Mouse (Mus musculus) limb, embryonic 14.5 days (tissue): ENCODE results near the gene Acaca. TPM values are rescaled to one million over a fixed set of nuclear protein-coding genes. Genes with fewer than 3 reads are reported as not detected.

Experiments
- ATAC-seq: fragments of 200-750 bp; cut with Nextera tagmentation; 2 replicates; pipeline ENCODE4 v1.8.0; 2017; ENCODE audit warnings: low read depth, moderate number of reproducible peaks, moderate TSS enrichment; ENCODE audit not compliant: low FRiP score
- DNase-seq: peaks from one replicate; pipeline ENCODE4 v3.0.0-alpha.2; 2015; ENCODE audit warnings: low spot score
- H3K27ac ChIP-seq: fragments of 300-500 bp; sonication (generic); replicated peaks from 2 replicates; pipeline ENCODE4 v1.5.1; 2014; ENCODE audit warnings: low read depth, mild to moderate bottlenecking, low read length, moderate library complexity, mixed read lengths
- H3K27me3 ChIP-seq: fragments of 300-500 bp; sonication (generic); 2 replicates; pipeline ENCODE4 v1.6.1; 2014; ENCODE audit warnings: low read length, mixed read lengths; ENCODE audit not compliant: control insufficient read depth, insufficient read depth
- H3K36me3 ChIP-seq: fragments of 300-500 bp; sonication (generic); 2 replicates; pipeline ENCODE4 v1.6.1; 2014; ENCODE audit warnings: mild to moderate bottlenecking, low read length, moderate library complexity, mixed read lengths; ENCODE audit not compliant: control insufficient read depth, insufficient read depth
- H3K4me1 ChIP-seq: fragments of 300-500 bp; sonication (generic); 2 replicates; pipeline ENCODE4 v1.6.1; 2014; ENCODE audit warnings: antibody characterized with exemption, low read length, mixed read lengths; ENCODE audit not compliant: control insufficient read depth, insufficient read depth
- H3K4me2 ChIP-seq: fragments of 300-500 bp; sonication (generic); replicated peaks from 2 replicates; pipeline ENCODE4 v1.6.1; 2014; ENCODE audit warnings: low read depth, mild to moderate bottlenecking, low read length, moderate library complexity; ENCODE audit not compliant: severe bottlenecking
- H3K4me3 ChIP-seq: fragments of 300-500 bp; sonication (generic); replicated peaks from 2 replicates; pipeline ENCODE4 v1.5.1; 2014; ENCODE audit warnings: low read length
- H3K9ac ChIP-seq: fragments of 300-500 bp; sonication (generic); 2 replicates; pipeline ENCODE4 v1.6.1; 2014; ENCODE audit warnings: mild to moderate bottlenecking, low read depth, low read length, moderate library complexity; ENCODE audit not compliant: severe bottlenecking
- H3K9me3 ChIP-seq: fragments of 300-500 bp; sonication (generic); 2 replicates; pipeline ENCODE4 v1.6.1; 2016; ENCODE audit warnings: low read length; ENCODE audit not compliant: control insufficient read depth
- POLR2A ChIP-seq: fragments of 200-500 bp; IDR thresholded peaks from 2 replicates; pipeline ENCODE4 v1.8.0; 2012; ENCODE audit warnings: inconsistent platforms, mild to moderate bottlenecking, moderate library complexity, borderline replicate concordance; ENCODE audit not compliant: insufficient read depth, insufficient read length; ENCODE audit errors: extremely low read depth
- WGBS: fragments of 180-500 bp; shearing (Covaris S2); extraction: QIAGEN DNeasy Blood & Tissue Kit; methylation state at CpG from one replicate; pipeline ENCODE4 v1.1.7; 2014; 5-methylcytosine and 5-hydroxymethylcytosine counted together
- polyA plus RNA-seq, 2 experiments: library from polyadenylated mRNA; depleted of rRNA in 1 of 2; stranded (reverse) in 1 of 2; unstranded in 1 of 2; fragments of >200 nt; fragmentation: Nextera tagmentation in 1 of 2; extraction: Ambion mirVana in 1 of 2; gene quantifications; 2 replicates each; pipeline versions ENCODE4 v1.2.1 to v1.2.3; 2012 to 2014

Acaca gene
- polyA plus RNA-seq, 2 experiments = 18.2 to 20.3 TPM

GRCm38 (mm10) chr11:84150884-84151283 is 21.4 kb downstream of the Acaca start:
- Histone ChIP-seq H3K27ac (no peak overlapping the region), H3K4me3 (no peak overlapping the region), H3K27me3 (no peaks in the 10 kb centered on the region), H3K36me3 (no peaks in the 10 kb centered on the region), H3K4me1 (no peaks in the 10 kb centered on the region), H3K9me3 (no peaks in the 10 kb centered on the region), H3K9ac (no peak overlapping the region), H3K4me2 (no peak overlapping the region)
- DNase-seq (no peak), ATAC-seq (no peak)
- TF ChIP-seq POLR2A = no peak
- 73% methylated on average over 2 of the region's 2 CpGs for WGBS

GRCm38 (mm10) chr11:84156535-84157262 is 27.2 kb downstream of the Acaca start:
- Histone ChIP-seq H3K9me3 (no peaks in the 10 kb centered on the region), H3K4me3 (no peak overlapping the region), H3K4me2 (no peak overlapping the region), H3K36me3 (no peaks in the 10 kb centered on the region), H3K27ac (no peak overlapping the region), H3K4me1 (no peaks in the 10 kb centered on the region), H3K27me3 (no peaks in the 10 kb centered on the region), H3K9ac (no peak overlapping the region)
- DNase-seq (no peak), ATAC-seq (no peak)
- WGBS = 89% methylated on average over 4 of the region's 4 CpGs
- no peak for TF ChIP-seq POLR2A

DNA sequence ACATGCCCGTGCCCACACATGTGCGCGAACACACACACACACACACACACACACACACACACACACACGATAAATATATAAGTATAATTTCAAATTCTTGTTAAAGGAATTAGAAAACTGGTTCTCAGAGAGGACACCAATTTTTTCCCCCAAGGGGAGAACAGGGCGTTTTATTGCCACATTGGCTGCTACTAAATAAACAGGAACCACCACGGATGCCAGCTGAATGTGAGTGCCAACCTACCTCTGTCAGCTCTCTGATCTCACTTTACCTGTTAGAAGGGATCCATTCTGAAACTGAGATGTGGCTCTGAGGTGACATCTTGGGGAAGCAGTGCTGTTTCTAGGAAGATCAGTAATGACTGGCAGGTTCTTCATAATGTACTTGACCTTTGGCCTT is 34.7 kb downstream of the Acaca start:
- H3K4me1 ChIP-seq = 0 out of 2 replicates have a peak, but pooled peaks cover 3% of the 10 kb centered on the region
- H3K4me3 ChIP-seq = no peak overlapping the region
- 78% methylated on average over 6 of the region's 6 CpGs for WGBS
- no peaks in the 10 kb centered on the region for H3K9me3 ChIP-seq
- H3K4me2 ChIP-seq = no peak overlapping the region
- H3K36me3 ChIP-seq = no peaks in the 10 kb centered on the region
- ATAC-seq (no peak), DNase-seq (no peak)
- H3K9ac ChIP-seq = no peak overlapping the region
- H3K27ac ChIP-seq = no peak overlapping the region
- H3K27me3 ChIP-seq = no peaks in the 10 kb centered on the region
- no peak for TF ChIP-seq POLR2A

- Histone ChIP-seq H3K4me1 (0 out of 2 replicates have a peak, but pooled peaks cover 3% of the 10 kb centered on the region), H3K36me3 (no peaks in the 10 kb centered on the region), H3K4me3 (no peak overlapping the region), H3K27me3 (no peaks in the 10 kb centered on the region), H3K27ac (no peak overlapping the region), H3K9me3 (no peaks in the 10 kb centered on the region), H3K4me2 (no peak overlapping the region), H3K9ac (no peak overlapping the region)
- TF ChIP-seq POLR2A = no peak
- no peak for ATAC-seq
- WGBS = 55% methylated on average over 4 of the region's 4 CpGs
- DNase-seq = no peak
Observed at GRCm38 (mm10) chr11:84164561-84164960, 35.1 kb downstream of the Acaca start.

DNA sequence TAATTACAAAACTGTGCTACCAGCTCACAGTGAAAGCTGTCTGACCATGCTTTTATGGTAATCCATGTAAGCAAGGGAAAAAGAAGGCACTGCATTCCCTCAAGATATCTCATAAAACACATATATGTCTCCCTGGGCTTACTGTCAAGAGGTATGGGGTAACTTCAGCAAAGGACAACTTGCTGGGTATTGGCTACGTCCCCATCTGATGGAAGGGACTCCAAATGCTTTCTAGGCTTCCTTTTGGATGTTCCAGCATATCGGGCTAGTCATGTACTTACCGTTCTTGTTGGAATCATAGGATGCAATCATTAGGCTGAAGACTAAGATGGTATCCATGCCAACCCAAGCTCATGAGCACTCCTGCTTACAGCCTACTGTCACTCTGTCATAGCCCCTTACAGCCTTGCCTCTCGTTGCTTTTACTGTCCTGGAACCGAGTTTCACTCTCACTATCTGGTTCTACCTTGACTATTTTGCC is 37.6 kb downstream of the Acaca start, which contains the start of gene Gm11437:
Gene Gm11437, minus strand, starts transcription at position 431 of the 481 bp plus-strand sequence.
- no peak for ATAC-seq
- no peak for DNase-seq
- H3K4me3 ChIP-seq = no peak within 1 kb of the TSS
- 0 out of 2 replicates have a peak, but pooled peaks cover 3% of the 10 kb centered on the region for H3K4me1 ChIP-seq
- WGBS = 80% methylated on average over 5 of the region's 5 CpGs
- no peaks in the 10 kb centered on the region for H3K27me3 ChIP-seq
- no peak within 1 kb of the TSS for H3K4me2 ChIP-seq
- no peak for TF ChIP-seq POLR2A
- no peaks in the 10 kb centered on the region for H3K36me3 ChIP-seq
- H3K9ac ChIP-seq = no peak within 1 kb of the TSS
- no peaks in the 10 kb centered on the region for H3K9me3 ChIP-seq
- no peak within 1 kb of the TSS for H3K27ac ChIP-seq
